Mouse (Mus musculus): ENCODE data around the gene Galns.

- TF ChIP-seq POLR2A (IDR thresholded peaks at IDR 0.05; ENCODE audit: borderline replicate concordance, control insufficient read depth, low read depth, low read length): no peak
- no peak for TF ChIP-seq CTCF (IDR thresholded peaks at IDR 0.05; ENCODE audit: control insufficient read depth, insufficient read depth, low read length)
These were observed 19.4 kb upstream of the Galns start for GRCm38 (mm10) chr8:122630696-122631095.
